Mouse (Mus musculus): ENCODE measurements around the gene Hectd4. TPM values are rescaled to one million over a fixed set of nuclear protein-coding genes. Genes with fewer than 3 reads are reported as not detected.

Gene Hectd4
- polyA plus RNA-seq, 1 experiment = 100 TPM

- Histone ChIP-seq H3K4me3 (replicated peaks; ENCODE audit: control insufficient read depth, low read depth, low read length) (no peak overlapping the region), H3K4me1 (ENCODE audit: control insufficient read depth, insufficient read depth, low read length) (no peaks in the 10 kb centered on the region; the same call in 1 of the 2 replicates), H3K27ac (ENCODE audit: control insufficient read depth, insufficient read depth, low read depth, low read length, poor library complexity) (no peak overlapping the region)
- WGBS = 89% methylated on average over 6 of the region's 6 CpGs
- TF ChIP-seq POLR2A (IDR thresholded peaks at IDR 0.05; ENCODE audit: borderline replicate concordance, control insufficient read depth, low read depth, low read length) (no peak), CTCF (IDR thresholded peaks at IDR 0.05; ENCODE audit: control insufficient read depth, insufficient read depth, low read length) (no peak)
These were observed 116.8 kb downstream of the Hectd4 start for GRCm38 (mm10) chr5:121336776-121337175.

GRCm38 (mm10) chr5:121339507-121340230, 119.7 kb downstream of the Hectd4 start:
- H3K4me1 ChIP-seq (ENCODE audit: control insufficient read depth, insufficient read depth, low read length) = no peaks in the 10 kb centered on the region
- 90% methylated on average over 7 of the region's 7 CpGs for WGBS

GRCm38 (mm10) chr5:121340965-121341473, 121.0 kb downstream of the Hectd4 start:
- WGBS = 49% methylated on average over 7 of the region's 7 CpGs
- TF ChIP-seq POLR2A (IDR thresholded peaks at IDR 0.05; ENCODE audit: borderline replicate concordance, control insufficient read depth, low read depth, low read length) (no peak), CTCF (IDR thresholded peaks at IDR 0.05; ENCODE audit: control insufficient read depth, insufficient read depth, low read length) (no peak)
- H3K4me3 ChIP-seq (replicated peaks; ENCODE audit: control insufficient read depth, low read depth, low read length) = no peak overlapping the region
- no peaks in the 10 kb centered on the region for H3K4me1 ChIP-seq (ENCODE audit: control insufficient read depth, insufficient read depth, low read length)
- H3K27ac ChIP-seq (ENCODE audit: control insufficient read depth, insufficient read depth, low read depth, low read length, poor library complexity) = no peak overlapping the region

More at GRCm38 (mm10) chr5:121339507-121340230, 119.7 kb downstream of the Hectd4 start:
- H3K27ac ChIP-seq (ENCODE audit: control insufficient read depth, insufficient read depth, low read depth, low read length, poor library complexity) = no peak overlapping the region
- TF ChIP-seq POLR2A (IDR thresholded peaks at IDR 0.05; ENCODE audit: borderline replicate concordance, control insufficient read depth, low read depth, low read length) (no peak), CTCF (IDR thresholded peaks at IDR 0.05; ENCODE audit: control insufficient read depth, insufficient read depth, low read length) (no peak)
- no peak overlapping the region for H3K4me3 ChIP-seq (replicated peaks; ENCODE audit: control insufficient read depth, low read depth, low read length)

- H3K4me3 ChIP-seq (replicated peaks; ENCODE audit: control insufficient read depth, low read depth, low read length) = no peak overlapping the region
- no peak overlapping the region for H3K27ac ChIP-seq (ENCODE audit: control insufficient read depth, insufficient read depth, low read depth, low read length, poor library complexity)
- H3K4me1 ChIP-seq (ENCODE audit: control insufficient read depth, insufficient read depth, low read length) = no peaks in the 10 kb centered on the region
- WGBS = 94% methylated on average over 11 of the region's 11 CpGs
- TF ChIP-seq POLR2A (IDR thresholded peaks at IDR 0.05; ENCODE audit: borderline replicate concordance, control insufficient read depth, low read depth, low read length) (no peak), CTCF (IDR thresholded peaks at IDR 0.05; ENCODE audit: control insufficient read depth, insufficient read depth, low read length) (no peak)
These were observed 122.5 kb downstream of the Hectd4 start for GRCm38 (mm10) chr5:121342490-121342889.

GRCm38 (mm10) chr5:121343997-121344396, 124.0 kb downstream of the Hectd4 start:
- 78% methylated on average over 8 of the region's 8 CpGs for WGBS
- TF ChIP-seq CTCF (IDR thresholded peaks at IDR 0.05; ENCODE audit: control insufficient read depth, insufficient read depth, low read length) (no peak), POLR2A (IDR thresholded peaks at IDR 0.05; ENCODE audit: borderline replicate concordance, control insufficient read depth, low read depth, low read length) (no peak)
- Histone ChIP-seq H3K27ac (ENCODE audit: control insufficient read depth, insufficient read depth, low read depth, low read length, poor library complexity) (no peak overlapping the region), H3K4me3 (replicated peaks; ENCODE audit: control insufficient read depth, low read depth, low read length) (no peak overlapping the region), H3K4me1 (ENCODE audit: control insufficient read depth, insufficient read depth, low read length) (no peaks in the 10 kb centered on the region)

- 90% methylated on average over 9 of the region's 9 CpGs for WGBS
- Histone ChIP-seq H3K4me1 (ENCODE audit: control insufficient read depth, insufficient read depth, low read length) (no peaks in the 10 kb centered on the region), H3K27ac (ENCODE audit: control insufficient read depth, insufficient read depth, low read depth, low read length, poor library complexity) (no peak overlapping the region), H3K4me3 (replicated peaks; ENCODE audit: control insufficient read depth, low read depth, low read length) (no peak overlapping the region)
- TF ChIP-seq POLR2A (IDR thresholded peaks at IDR 0.05; ENCODE audit: borderline replicate concordance, control insufficient read depth, low read depth, low read length) (no peak), CTCF (IDR thresholded peaks at IDR 0.05; ENCODE audit: control insufficient read depth, insufficient read depth, low read length) (no peak)
These were observed 139.2 kb downstream of the Hectd4 start for GRCm38 (mm10) chr5:121359229-121359628.

GRCm38 (mm10) chr5:121361696-121362095, 141.7 kb downstream of the Hectd4 start:
- WGBS = 97% methylated on average over 5 of the region's 5 CpGs
- Histone ChIP-seq H3K4me3 (replicated peaks; ENCODE audit: control insufficient read depth, low read depth, low read length) (no peak overlapping the region), H3K4me1 (ENCODE audit: control insufficient read depth, insufficient read depth, low read length) (no peaks in the 10 kb centered on the region), H3K27ac (ENCODE audit: control insufficient read depth, insufficient read depth, low read depth, low read length, poor library complexity) (no peak overlapping the region)
- no peak for TF ChIP-seq CTCF (IDR thresholded peaks at IDR 0.05; ENCODE audit: control insufficient read depth, insufficient read depth, low read length)
- TF ChIP-seq POLR2A (IDR thresholded peaks at IDR 0.05; ENCODE audit: borderline replicate concordance, control insufficient read depth, low read depth, low read length) = no peak

GRCm38 (mm10) chr5:121363441-121363840, 143.4 kb downstream of the Hectd4 start:
- H3K4me1 ChIP-seq (ENCODE audit: control insufficient read depth, insufficient read depth, low read length) = no peaks in the 10 kb centered on the region
- no peak for TF ChIP-seq POLR2A (IDR thresholded peaks at IDR 0.05; ENCODE audit: borderline replicate concordance, control insufficient read depth, low read depth, low read length)
- TF ChIP-seq CTCF (IDR thresholded peaks at IDR 0.05; ENCODE audit: control insufficient read depth, insufficient read depth, low read length) = no peak
- H3K4me3 ChIP-seq (replicated peaks; ENCODE audit: control insufficient read depth, low read depth, low read length) = no peak overlapping the region
- no peak overlapping the region for H3K27ac ChIP-seq (ENCODE audit: control insufficient read depth, insufficient read depth, low read depth, low read length, poor library complexity)
- WGBS = 84% methylated on average over 7 of the region's 7 CpGs
